Mouse (Mus musculus) kidney, postnatal 14 days (tissue): ENCODE results near the gene Trmt5.

Experiments
- DNase-seq: peaks from one replicate; pipeline ENCODE4 v3.0.0; 2022; ENCODE audit warnings: mixed read lengths

Gene Trmt5

GRCm38 (mm10) chr12:73269531-73269930 is 17.0 kb downstream of the Trmt5 start:
- DNase-seq = no peak

- DNase-seq = no peak
Measured at GRCm38 (mm10) chr12:73268497-73268896, 18.0 kb downstream of the Trmt5 start.

DNA sequence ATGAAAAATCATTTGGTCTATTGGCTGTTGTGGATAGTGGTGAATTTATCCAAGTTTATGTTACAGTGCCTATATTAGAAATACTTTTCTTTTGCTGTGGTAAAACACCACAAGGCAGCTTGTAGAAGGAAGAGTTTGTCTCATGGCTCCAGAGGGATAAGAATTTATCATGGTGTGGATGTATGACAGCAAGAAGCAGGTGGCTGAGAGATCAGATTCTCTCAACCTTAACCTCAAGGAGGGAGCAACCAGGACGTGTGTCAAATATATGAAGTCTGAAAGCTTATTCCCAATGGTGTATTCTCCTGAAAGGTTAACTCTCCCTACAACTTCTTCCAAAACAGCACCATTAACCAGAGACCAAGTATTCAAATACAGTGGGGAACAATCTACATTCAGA is 19.9 kb downstream of the Trmt5 start:
- no peak for DNase-seq

DNA sequence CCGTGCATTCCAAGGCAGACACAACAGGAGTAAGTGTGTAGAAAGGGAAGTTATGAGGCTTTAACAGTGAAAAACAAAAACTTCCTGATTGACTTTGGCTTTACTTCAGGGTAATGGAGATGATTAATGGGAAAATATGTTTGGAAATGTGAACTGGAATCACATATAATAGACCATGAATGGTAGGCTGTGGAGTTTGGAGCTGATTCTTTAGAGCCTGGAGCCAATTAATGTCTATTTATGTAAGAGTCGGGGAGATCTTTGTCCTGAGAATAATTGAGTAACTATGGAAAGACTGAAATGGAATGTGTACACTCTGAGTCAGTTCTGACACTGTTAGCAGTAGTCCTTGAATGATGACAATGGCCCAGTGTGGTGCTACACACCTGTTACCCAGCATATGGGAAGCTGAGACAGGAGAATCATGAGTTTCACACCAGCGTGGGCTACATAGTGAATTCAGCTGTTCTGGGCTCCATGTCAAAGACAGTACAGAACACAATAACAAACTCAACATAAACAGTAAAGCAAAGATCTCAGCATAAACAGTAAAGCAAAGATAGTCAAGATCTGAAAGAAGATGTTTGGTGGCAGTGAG is 21.0 kb downstream of the Trmt5 start:
- DNase-seq = no peak

- DNase-seq = no peak
Measured at GRCm38 (mm10) chr12:73260339-73260738, 26.2 kb downstream of the Trmt5 start.

DNA sequence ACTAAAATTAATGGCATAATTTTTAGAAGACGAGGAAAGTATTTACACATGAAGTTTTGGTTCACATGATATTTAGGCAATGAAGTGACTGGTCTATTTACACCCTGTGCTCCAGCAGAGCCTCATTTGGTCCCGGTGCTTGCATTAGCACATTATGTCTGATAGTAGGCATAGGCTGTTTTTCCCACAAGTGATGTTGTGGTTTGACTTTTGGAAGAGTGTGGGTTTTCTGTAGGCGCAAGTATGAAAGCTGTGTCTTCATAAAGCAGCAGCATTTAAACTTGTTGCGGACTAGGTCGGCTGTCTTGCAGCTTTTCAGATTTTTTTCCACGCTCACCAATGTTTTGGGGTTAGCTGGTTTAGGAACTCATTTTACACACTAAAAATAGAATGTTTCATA is 27.2 kb downstream of the Trmt5 start:
- no peak for DNase-seq

DNA sequence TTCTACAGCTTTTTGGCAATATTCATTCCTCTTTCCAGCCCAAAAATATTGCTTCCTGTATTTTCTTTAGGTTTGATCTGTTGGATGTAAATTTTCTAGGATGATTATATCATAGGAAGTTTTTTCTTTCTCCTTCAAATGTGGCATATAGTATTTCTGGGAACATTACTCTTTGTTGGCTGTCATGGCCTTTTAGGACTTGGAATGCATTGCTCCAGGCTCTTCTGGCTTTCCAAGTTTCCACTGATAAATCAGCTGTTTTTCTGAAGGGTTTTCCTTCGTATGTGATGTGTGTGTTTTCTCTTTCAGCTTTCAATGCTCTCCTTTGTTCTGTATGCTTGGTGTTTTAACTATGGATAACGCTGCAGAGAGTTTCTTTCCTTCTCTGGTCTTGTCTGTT is 31.5 kb downstream of the Trmt5 start:
- DNase-seq = no peak

- DNase-seq = no peak
Measured at GRCm38 (mm10) chr12:73245687-73246086, 40.8 kb downstream of the Trmt5 start.

GRCm38 (mm10) chr12:73241960-73242359 is 44.5 kb downstream of the Trmt5 start:
- no peak for DNase-seq

GRCm38 (mm10) chr12:73232586-73232985 is 53.9 kb downstream of the Trmt5 start:
- no peak for DNase-seq

- no peak for DNase-seq
Measured at GRCm38 (mm10) chr12:73231552-73231951, 55.0 kb downstream of the Trmt5 start.

- DNase-seq = no peak
Measured at GRCm38 (mm10) chr12:73230196-73230595, 56.3 kb downstream of the Trmt5 start.
